Mouse (Mus musculus) neural tube, embryonic 13.5 days (tissue): ENCODE results near the gene Chst3. TPM values are rescaled to one million over a fixed set of nuclear protein-coding genes. Genes with fewer than 3 reads are reported as not detected.
"Not testable (repeated sequence)": the region's sequence is repeated elsewhere in the genome, so short reads cannot be mapped to it uniquely, and the experiment has no call there.

Experiments used
- ATAC-seq: fragments of 200-750 bp; cut with Nextera tagmentation; 2 replicates; pipeline ENCODE4 v1.8.0; 2017; ENCODE audit warnings: low read depth, mild to moderate bottlenecking, moderate TSS enrichment, moderate library complexity
- H3K27ac ChIP-seq: fragments of 300-500 bp; sonication (generic); replicated peaks from 2 replicates; pipeline ENCODE4 v1.5.1; 2015; ENCODE audit warnings: moderate library complexity, mild to moderate bottlenecking, inconsistent platforms
- H3K27me3 ChIP-seq: fragments of 300-500 bp; sonication (generic); 2 replicates; pipeline ENCODE4 v1.6.1; 2015; ENCODE audit warnings: mild to moderate bottlenecking, inconsistent platforms
- H3K36me3 ChIP-seq: fragments of 300-500 bp; sonication (generic); 2 replicates; pipeline ENCODE4 v1.6.1; 2015; ENCODE audit warnings: mild to moderate bottlenecking, inconsistent platforms
- H3K4me1 ChIP-seq: fragments of 300-500 bp; sonication (generic); replicated peaks from 2 replicates; pipeline ENCODE4 v1.6.1; 2015; ENCODE audit warnings: inconsistent platforms
- H3K4me2 ChIP-seq: fragments of 300-500 bp; sonication (generic); 2 replicates; pipeline ENCODE4 v1.6.1; 2015; ENCODE audit warnings: inconsistent platforms, mild to moderate bottlenecking, moderate library complexity
- H3K4me3 ChIP-seq: fragments of 300-500 bp; sonication (generic); 2 replicates; pipeline ENCODE4 v1.5.1; 2015; ENCODE audit warnings: mild to moderate bottlenecking, inconsistent platforms
- H3K9ac ChIP-seq: fragments of 300-500 bp; sonication (generic); 2 replicates; pipeline ENCODE4 v1.6.1; 2015; ENCODE audit warnings: moderate library complexity, mild to moderate bottlenecking, inconsistent platforms
- H3K9me3 ChIP-seq: fragments of 300-500 bp; sonication (generic); 2 replicates; pipeline ENCODE4 v1.6.1; 2016; ENCODE audit warnings: inconsistent platforms
- WGBS: fragments of 180-500 bp; shearing (Covaris S2); methylation state at CpG from one replicate; pipeline ENCODE4 v1.1.7; 2015; 5-methylcytosine and 5-hydroxymethylcytosine counted together
- microRNA-seq: library from miRNA; unstranded; fragments of <30 nt; microRNA quantifications from one replicate; pipeline ENCODE4, GENCODE M21; 2016
- polyA plus RNA-seq: library from polyadenylated mRNA; unstranded; fragments of >200 nt; fragmentation: Nextera tagmentation; extraction: Ambion mirVana; gene quantifications from 2 replicates; pipeline ENCODE4 v1.2.1, GENCODE M21; 2015

The Chst3 gene
- polyA plus RNA-seq, 1 experiment from 2014 or later: 2.7 TPM

- no peak for ATAC-seq
- Histone ChIP-seq H3K4me2 (no peak overlapping the region), H3K4me1 (0 out of 2 replicates have a peak, but pooled peaks cover 3% of the 10 kb centered on the region), H3K4me3 (no peak overlapping the region), H3K27ac (no peak overlapping the region), H3K36me3 (peaks cover 7% of the 10 kb centered on the region), H3K9me3 (no peaks in the 10 kb centered on the region), H3K27me3 (no peaks in the 10 kb centered on the region), H3K9ac (no peak overlapping the region)
- 88% methylated on average over 7 of the region's 7 CpGs for WGBS
Measured at GRCm38 (mm10) chr10:60136935-60137334, 82.1 kb downstream of the Chst3 start.

DNA sequence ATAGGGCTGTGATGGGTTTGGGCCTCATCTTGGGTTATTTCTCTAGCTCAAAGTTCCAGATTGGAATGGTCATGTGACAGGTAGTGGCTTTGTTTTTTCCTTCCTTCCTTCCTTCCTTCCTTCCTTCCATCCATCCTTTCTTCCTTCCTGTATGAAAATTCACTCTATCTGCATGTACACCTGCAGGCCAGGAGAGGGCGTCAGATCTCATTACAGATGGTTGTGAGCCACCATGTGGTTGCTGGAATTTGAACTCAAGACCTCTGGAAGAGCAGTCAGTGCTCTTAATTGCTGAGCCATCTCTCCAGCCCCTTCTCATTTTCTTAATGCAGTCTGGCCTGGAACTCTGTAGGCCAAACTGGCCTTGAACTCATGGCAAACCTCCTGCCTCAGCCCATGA, 83.0 kb downstream of the Chst3 start:
- not testable (repeated sequence) for H3K4me3 ChIP-seq, H3K27me3 ChIP-seq, ATAC-seq, H3K9ac ChIP-seq, H3K4me1 ChIP-seq, H3K27ac ChIP-seq, H3K4me2 ChIP-seq, H3K9me3 ChIP-seq
- 33% methylated on average over 1 of the region's 1 CpGs for WGBS
- H3K36me3 ChIP-seq: peaks cover 16% of the 10 kb centered on the region

DNA sequence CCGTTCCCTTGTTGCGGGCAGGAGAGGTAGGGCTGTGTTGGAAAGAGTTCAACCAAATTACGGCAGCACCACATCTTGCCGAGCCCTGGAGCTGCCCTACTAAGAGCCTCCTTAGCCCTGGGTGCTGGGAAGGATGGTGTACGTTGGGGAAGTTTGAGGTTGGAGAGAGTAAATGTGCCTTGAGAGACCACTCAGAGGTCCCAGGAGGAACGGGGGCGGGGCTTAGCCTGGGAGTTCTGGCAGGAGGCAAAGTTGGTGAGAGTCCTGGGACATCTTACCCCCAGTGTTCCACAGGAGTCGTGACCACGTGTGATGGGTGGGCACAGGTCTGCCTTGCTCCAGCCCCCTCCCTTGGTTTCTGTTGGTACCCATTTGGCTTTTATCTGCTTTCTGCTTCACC, 84.9 kb downstream of the Chst3 start:
- Histone ChIP-seq H3K9me3 (no peaks in the 10 kb centered on the region), H3K27me3 (no peaks in the 10 kb centered on the region), H3K9ac (no peak overlapping the region), H3K27ac (no peak overlapping the region), H3K4me1 (0 out of 2 replicates have a peak, but pooled peaks cover 3% of the 10 kb centered on the region), H3K36me3 (peaks cover 34% of the 10 kb centered on the region), H3K4me2 (no peak overlapping the region), H3K4me3 (no peak overlapping the region)
- WGBS: 51% methylated on average over 9 of the region's 9 CpGs
- ATAC-seq: no peak

GRCm38 (mm10) chr10:60133501-60133900, 85.6 kb downstream of the Chst3 start:
- Histone ChIP-seq H3K4me3 (no peak overlapping the region), H3K9ac (no peak overlapping the region), H3K4me2 (no peak overlapping the region), H3K9me3 (no peaks in the 10 kb centered on the region), H3K36me3 (peaks cover 38% of the 10 kb centered on the region), H3K27ac (no peak overlapping the region), H3K4me1 (0 out of 2 replicates have a peak, but pooled peaks cover 3% of the 10 kb centered on the region), H3K27me3 (no peaks in the 10 kb centered on the region)
- ATAC-seq: no peak
- 43% methylated on average over 6 of the region's 6 CpGs for WGBS

Small RNA genes within 50 kb of the gene (microRNA-seq; reads per million reads assigned to microRNA genes)
- gene Gm22117: not detected

Other genes with a start within 250 kb of the Chst3 start
- 41.7 and 44.5 TPM in 2 replicates for gene Ascc1, start 216.5 kb downstream of the Chst3 start, polyA plus RNA-seq
- gene Anapc16, start 216.1 kb downstream of the Chst3 start, polyA plus RNA-seq: 98.1 and 118 TPM in 2 replicates
- 99.9 and 103 TPM in 2 replicates for gene Spock2, start 113.0 kb downstream of the Chst3 start, polyA plus RNA-seq
- gene Psap, start 58.4 kb upstream of the Chst3 start, polyA plus RNA-seq: 136 and 140 TPM in 2 replicates
- 2.8 and 3.0 TPM in 2 replicates for gene Vsir, start 127.6 kb upstream of the Chst3 start, polyA plus RNA-seq
- 4.9 and 12.3 TPM in 2 replicates for gene Gm17455, start 180.5 kb upstream of the Chst3 start, polyA plus RNA-seq